Mouse (Mus musculus) C2C12 (cell line): ENCODE results near the gene Pla2g4a.

ENCODE experiments used
- CEBPB ChIP-seq: IDR thresholded peaks from one replicate; pipeline ENCODE4 v1.6.1; 2011; ENCODE audit warnings: low read depth, mild to moderate bottlenecking, control low read depth, moderate library complexity
- CTCF ChIP-seq: IDR thresholded peaks from one replicate; pipeline ENCODE4 v1.5.1; 2011; ENCODE audit not compliant: control insufficient read depth, insufficient read depth, insufficient read length
- MAX ChIP-seq: IDR thresholded peaks from one replicate; pipeline ENCODE4 v1.6.1; 2011; ENCODE audit warnings: mild to moderate bottlenecking, control low read depth
- MYOD1 ChIP-seq: IDR thresholded peaks from one replicate; pipeline ENCODE4 v1.6.1; 2011; ENCODE audit warnings: low read depth; ENCODE audit not compliant: control insufficient read depth, insufficient read length

DNA sequence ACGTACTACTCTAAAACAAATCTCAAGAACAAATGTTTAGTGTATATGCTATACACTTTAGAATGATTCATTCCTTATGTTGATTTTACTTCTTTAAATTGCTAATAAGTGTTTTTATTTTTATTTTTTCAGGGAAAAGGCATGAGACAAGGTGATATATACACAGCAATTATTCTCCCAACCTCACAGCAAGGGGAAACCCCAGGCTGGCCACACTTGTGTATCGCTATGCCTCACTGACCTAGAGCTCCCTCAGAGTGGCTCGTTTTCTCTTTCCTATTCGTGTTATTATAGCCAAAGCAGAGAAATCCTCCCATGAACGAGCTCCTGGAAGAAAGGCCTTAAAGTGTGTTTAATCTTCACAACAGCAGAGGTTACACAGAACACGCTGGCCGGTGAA is 106.2 kb downstream of the Pla2g4a start:
- TF ChIP-seq MYOD1, result no peak
- no peak for TF ChIP-seq CTCF
- TF ChIP-seq MAX, result no peak
- TF ChIP-seq CEBPB, result no peak
